Mouse (Mus musculus): ENCODE measurements around the gene Ggcx.

DNA sequence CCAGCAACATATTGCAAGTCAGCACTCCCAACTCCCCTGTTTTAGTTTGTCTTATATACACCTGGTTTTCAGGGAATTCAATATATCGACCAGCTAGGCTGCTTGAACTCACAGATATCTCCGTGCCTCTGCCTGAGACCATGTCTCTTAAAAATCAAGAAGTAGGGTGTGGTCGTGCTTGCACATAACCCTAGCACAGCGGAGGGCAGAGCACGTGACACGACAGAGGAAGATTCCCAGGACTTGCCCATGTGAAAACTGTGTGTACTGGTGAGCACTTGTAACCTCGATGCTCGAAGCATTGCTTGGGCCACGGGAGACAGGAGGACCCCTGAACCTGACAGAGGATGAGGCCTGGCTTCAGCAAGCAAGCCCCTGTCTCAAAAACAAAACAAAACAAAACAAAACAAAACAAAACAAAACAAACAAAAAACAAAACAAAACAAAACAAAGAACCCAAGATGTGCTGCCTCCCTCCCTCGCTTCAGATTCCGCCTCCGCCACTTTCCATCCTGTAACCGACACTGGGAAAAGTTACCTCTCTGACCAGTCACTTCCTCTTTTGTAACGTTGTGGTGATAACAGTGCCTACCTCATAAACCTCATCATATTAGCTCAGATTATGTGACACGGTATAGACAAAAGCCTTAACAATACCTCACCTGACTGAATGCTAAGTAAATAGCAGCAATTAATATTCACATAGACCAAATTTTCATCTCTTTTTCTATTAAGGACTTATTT lies 39.1 kb upstream of the Ggcx start:
- no peak for TF ChIP-seq CTCF (IDR thresholded peaks at IDR 0.05; ENCODE audit: insufficient read depth, low read length)
- TF ChIP-seq POLR2A (IDR thresholded peaks at IDR 0.05; ENCODE audit: borderline replicate concordance, extremely low read depth, low read depth, low read length) = no peak

All from lung, adult 2 months (tissue).